Mouse (Mus musculus): ENCODE data around the gene Olfr1030.
"Not testable (repeated sequence)": the region's sequence is repeated elsewhere in the genome, so short reads cannot be mapped to it uniquely, and the experiment has no call there.

The Olfr1030 gene

DNA sequence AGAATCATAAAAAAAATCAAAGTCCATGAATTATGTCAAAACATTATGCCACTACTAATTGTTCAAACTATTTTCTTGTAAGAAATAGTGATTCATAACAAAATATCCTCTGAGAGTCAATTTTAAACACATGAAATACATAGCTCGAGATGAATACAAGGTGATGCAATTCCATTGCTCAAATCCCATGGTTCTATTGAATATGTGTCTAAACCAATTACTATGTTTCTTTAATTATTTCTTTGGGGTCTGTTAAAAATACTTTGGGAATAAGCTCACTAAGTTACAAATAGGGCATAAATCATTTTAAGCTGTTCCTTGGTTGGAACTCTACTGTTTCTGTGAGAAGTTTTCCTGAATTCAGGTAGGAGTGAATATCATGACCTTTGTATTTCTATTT, at the start of gene Olfr1030:
Gene Olfr1030 (plus strand): TSS at position 301 of the 400 bp plus-strand sequence.
- DNase-seq (ENCODE audit: low spot score in 2 of 2), result no peak

DNA sequence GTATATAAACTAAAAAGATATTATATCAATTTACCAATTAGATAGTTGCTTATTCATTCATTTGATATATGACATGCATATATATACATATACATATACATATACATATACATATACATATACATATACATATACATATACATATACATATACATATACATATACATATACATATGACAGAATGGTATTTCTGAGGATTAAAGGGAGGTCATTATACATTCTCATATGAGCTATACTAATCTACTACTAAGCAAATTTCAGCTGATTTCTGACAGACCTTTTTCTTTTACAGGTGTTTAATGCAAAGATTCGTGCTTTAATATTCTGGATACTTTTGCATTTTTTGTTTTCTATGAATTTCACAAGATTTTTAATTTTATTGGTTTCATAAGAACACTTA, 28.9 kb upstream of the Olfr1030 start, which contains the start of gene Olfr1028:
Gene Olfr1028 (plus strand): TSS at position 301 of the 400 bp plus-strand sequence.
- no peak for DNase-seq (ENCODE audit: low spot score in 2 of 2)

- no peak for DNase-seq (ENCODE audit: low spot score in 2 of 2)
Observed at GRCm38 (mm10) chr2:85973595-85973994, 5.5 kb upstream of the Olfr1030 start, which contains the start of gene Olfr1029. Gene Olfr1029, plus strand, starts transcription at chr2:85973895.

- no peak for DNase-seq (ENCODE audit: low spot score in 2 of 2)
Observed at GRCm38 (mm10) chr2:85990004-85990403, 10.9 kb downstream of the Olfr1030 start, which contains the start of gene Olfr1031. Gene Olfr1031, plus strand, starts transcription at chr2:85990304.

DNA sequence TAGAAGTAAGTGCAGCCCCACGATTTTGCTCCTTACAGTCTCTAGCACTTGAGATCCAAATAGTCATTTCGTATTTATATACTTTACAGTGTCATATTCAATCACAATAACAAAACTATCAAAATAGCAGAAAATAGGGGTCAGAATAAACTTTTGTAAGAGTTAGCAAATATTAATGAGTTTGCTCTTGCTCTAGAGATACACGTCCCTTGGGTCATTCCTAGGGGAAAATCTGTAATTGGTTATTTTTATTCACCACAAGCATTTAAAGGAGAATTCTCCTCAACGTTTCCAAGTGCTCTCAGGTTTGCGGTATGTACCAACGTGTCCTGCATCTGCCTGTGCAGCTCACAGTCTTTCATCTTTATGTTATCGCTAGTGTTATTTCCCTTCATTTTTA, 26.2 kb downstream of the Olfr1030 start, which contains the start of gene Olfr1032:
Gene Olfr1032 (plus strand): TSS at position 301 of the 400 bp plus-strand sequence.
- DNase-seq (ENCODE audit: low spot score in 2 of 2), result no peak

GRCm38 (mm10) chr2:86020406-86020805, 41.3 kb downstream of the Olfr1030 start, which contains the start of gene Olfr1033:
Gene Olfr1033, plus strand, starts transcription at chr2:86020633.
- not testable (repeated sequence) for DNase-seq (ENCODE audit: low spot score in 2 of 2)

- not testable (repeated sequence) for DNase-seq (ENCODE audit: low spot score in 2 of 2)
Observed at GRCm38 (mm10) chr2:86021518-86021917, 42.4 kb downstream of the Olfr1030 start.

Measured in frontal cortex, postnatal 14 days (tissue).